Mouse (Mus musculus) heart, embryonic 11.5 days (tissue): Measurements from ENCODE around the gene Purb. TPM values are rescaled to one million over a fixed set of nuclear protein-coding genes. Genes with fewer than 3 reads are reported as not detected.

Source experiments
- ATAC-seq: fragments of 200-750 bp; cut with Nextera tagmentation; replicated peaks from 2 replicates; pipeline ENCODE4 v1.8.0; 2017; ENCODE audit warnings: moderate library complexity; ENCODE audit not compliant: insufficient number of reproducible peaks, low FRiP score, low TSS enrichment
- H3K27ac ChIP-seq: fragments of 300-500 bp; sonication (generic); 2 replicates; pipeline ENCODE4 v1.5.1; 2014; ENCODE audit warnings: mild to moderate bottlenecking, low read depth, low read length
- H3K27me3 ChIP-seq: fragments of 300-500 bp; sonication (generic); 2 replicates; pipeline ENCODE4 v1.6.1; 2014; ENCODE audit warnings: mild to moderate bottlenecking, low read length, mixed read lengths; ENCODE audit not compliant: control insufficient read depth, insufficient read depth
- H3K36me3 ChIP-seq: fragments of 300-500 bp; sonication (generic); 2 replicates; pipeline ENCODE4 v1.6.1; 2014; ENCODE audit warnings: mild to moderate bottlenecking, low read length, moderate library complexity, mixed read lengths; ENCODE audit not compliant: control insufficient read depth, insufficient read depth
- H3K4me1 ChIP-seq: fragments of 300-500 bp; sonication (generic); 2 replicates; pipeline ENCODE4 v1.6.1; 2014; ENCODE audit warnings: low read length; ENCODE audit not compliant: control insufficient read depth, insufficient read depth
- H3K4me2 ChIP-seq: fragments of 300-500 bp; sonication (generic); 2 replicates; pipeline ENCODE4 v1.6.1; 2014; ENCODE audit warnings: mild to moderate bottlenecking, moderate library complexity
- H3K4me3 ChIP-seq: fragments of 300-500 bp; sonication (generic); 2 replicates; pipeline ENCODE4 v1.5.1; 2014; ENCODE audit warnings: low read depth, low read length
- H3K9ac ChIP-seq: fragments of 300-500 bp; sonication (generic); 2 replicates; pipeline ENCODE4 v1.6.1; 2014; ENCODE audit warnings: mild to moderate bottlenecking, low read depth, low read length, moderate library complexity
- H3K9me3 ChIP-seq: fragments of 300-500 bp; sonication (generic); replicated peaks from 2 replicates; pipeline ENCODE4 v1.6.1; 2016; ENCODE audit warnings: low read length; ENCODE audit not compliant: control insufficient read depth
- WGBS: fragments of 180-500 bp; shearing (Covaris S2); extraction: QIAGEN DNeasy Blood & Tissue Kit; methylation state at CpG from one replicate; pipeline ENCODE4 v1.1.7; 2014; ENCODE audit not compliant: insufficient replicate concordance; 5-methylcytosine and 5-hydroxymethylcytosine counted together
- polyA plus RNA-seq: library from polyadenylated mRNA; unstranded; fragments of >200 nt; fragmentation: Nextera tagmentation; extraction: Ambion mirVana; gene quantifications from 2 replicates; pipeline ENCODE4 v1.2.1, GENCODE M21; 2014

Gene Purb
- polyA plus RNA-seq, 1 experiment from 2014 or later: 25.5 TPM

GRCm38 (mm10) chr11:6480191-6480590 is 4.5 kb upstream of the Purb start:
- H3K9ac ChIP-seq: no peak overlapping the region
- no peaks in the 10 kb centered on the region for H3K36me3 ChIP-seq
- H3K4me1 ChIP-seq: peaks cover 5% of the 10 kb centered on the region; the same call in 1 of the 2 replicates
- no peak overlapping the region for H3K4me2 ChIP-seq
- H3K9me3 ChIP-seq: no peaks in the 10 kb centered on the region
- no peak overlapping the region for H3K27ac ChIP-seq
- no peak overlapping the region for H3K4me3 ChIP-seq
- WGBS: 66% methylated on average over 7 of the region's 7 CpGs
- no peaks in the 10 kb centered on the region for H3K27me3 ChIP-seq
- ATAC-seq: no peak

- Histone ChIP-seq H3K4me3 (no peak overlapping the region), H3K27me3 (no peaks in the 10 kb centered on the region), H3K9me3 (no peaks in the 10 kb centered on the region), H3K27ac (no peak overlapping the region), H3K9ac (no peak overlapping the region), H3K4me2 (no peak overlapping the region), H3K4me1 (peaks cover 8% of the 10 kb centered on the region; the same call in 1 of the 2 replicates), H3K36me3 (no peaks in the 10 kb centered on the region)
- 80% methylated on average over 2 of the region's 2 CpGs for whole genome bisulfite sequencing
- no peak for ATAC-seq
Measured at GRCm38 (mm10) chr11:6479231-6479630, 3.5 kb upstream of the Purb start.

DNA sequence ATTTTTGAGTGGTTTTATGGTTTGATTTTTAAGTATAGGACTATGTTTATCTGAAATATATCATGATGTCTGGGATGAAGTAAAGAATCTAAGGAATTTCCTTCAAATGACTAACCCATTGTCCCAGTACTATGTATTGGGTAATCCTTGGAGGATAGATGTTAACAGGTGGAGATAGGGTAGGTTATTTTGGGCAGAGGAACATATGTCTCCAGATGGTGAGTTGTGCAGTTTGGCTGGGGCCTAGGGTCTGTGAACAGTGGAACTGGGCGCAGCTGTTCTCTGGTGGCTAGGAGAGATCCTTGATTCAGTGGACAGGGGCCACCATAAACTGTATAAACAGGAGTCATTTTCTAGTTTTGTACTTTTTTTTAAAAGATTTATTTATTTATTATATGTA is 1.6 kb upstream of the Purb start:
- WGBS: 93% methylated on average over 1 of the region's 1 CpGs
- H3K4me2 ChIP-seq: no peak overlapping the region

DNA sequence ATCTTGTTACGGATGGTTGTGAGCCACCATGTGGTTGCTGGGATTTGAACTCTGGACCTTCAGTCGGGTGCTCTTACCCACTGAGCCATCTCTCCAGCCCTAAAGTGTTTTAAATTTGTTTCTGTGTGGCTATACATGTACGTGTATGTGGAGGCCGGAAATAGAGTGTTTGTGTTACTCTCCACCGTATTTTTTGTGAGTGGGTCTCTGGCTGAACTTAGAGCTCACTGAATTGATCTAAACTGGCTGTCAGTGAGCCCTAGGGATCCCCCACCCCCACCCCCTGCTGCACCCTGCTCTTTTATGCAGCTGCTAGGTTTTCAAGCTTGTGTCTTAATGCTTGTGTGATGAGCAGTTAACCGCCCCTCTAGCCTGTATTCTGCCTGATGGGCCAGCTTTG is 1.2 kb upstream of the Purb start:
- no peaks in the 10 kb centered on the region for H3K36me3 ChIP-seq
- no peak overlapping the region for H3K9ac ChIP-seq
- no peak for ATAC-seq
- 69% methylated on average over 6 of the region's 6 CpGs for WGBS
- no peaks in the 10 kb centered on the region for H3K27me3 ChIP-seq
- no peaks in the 10 kb centered on the region for H3K9me3 ChIP-seq
- H3K4me1 ChIP-seq: peaks cover 7% of the 10 kb centered on the region; the same call in 1 of the 2 replicates
- H3K27ac ChIP-seq: no peak overlapping the region
- no peak overlapping the region for H3K4me2 ChIP-seq
- no peak overlapping the region for H3K4me3 ChIP-seq

More for the DNA sequence above, 1.6 kb upstream of the Purb start:
- no peaks in the 10 kb centered on the region for H3K36me3 ChIP-seq
- no peaks in the 10 kb centered on the region for H3K27me3 ChIP-seq
- no peak for ATAC-seq
- H3K4me3 ChIP-seq: no peak overlapping the region
- peaks cover 7% of the 10 kb centered on the region; the same call in 1 of the 2 replicates for H3K4me1 ChIP-seq
- H3K27ac ChIP-seq: no peak overlapping the region
- H3K9me3 ChIP-seq: no peaks in the 10 kb centered on the region
- H3K9ac ChIP-seq: no peak overlapping the region

- WGBS: under 1% methylated on average over 104 of the region's 109 CpGs
- peak overlapping the region; percentile 99 for H3K9ac ChIP-seq
- H3K36me3 ChIP-seq: no peaks in the 10 kb centered on the region
- H3K9me3 ChIP-seq: no peaks in the 10 kb centered on the region
- H3K4me2 ChIP-seq: peak overlapping the region; percentile 94
- H3K4me3 ChIP-seq: peak overlapping the region; percentile 95
- peak overlapping the region; percentile 99 for H3K27ac ChIP-seq
- 0 out of 2 replicates have a peak, but pooled peaks have one; percentile 11 for ATAC-seq
- no peaks in the 10 kb centered on the region for H3K27me3 ChIP-seq
- H3K4me1 ChIP-seq: peaks cover 18% of the 10 kb centered on the region
Measured at GRCm38 (mm10) chr11:6474874-6475731, 614 bp downstream of the Purb start.

- Histone ChIP-seq H3K4me1 (peaks cover 22% of the 10 kb centered on the region), H3K4me2 (peak overlapping the region; percentile 94), H3K27me3 (no peaks in the 10 kb centered on the region), H3K36me3 (no peaks in the 10 kb centered on the region), H3K9ac (peak overlapping the region; percentile 99), H3K4me3 (peak overlapping the region; percentile 95), H3K9me3 (no peaks in the 10 kb centered on the region), H3K27ac (peak overlapping the region; percentile 99)
- 21% methylated on average over 6 of the region's 6 CpGs for WGBS
- ATAC-seq: no peak
Measured at GRCm38 (mm10) chr11:6474381-6474780, 1.3 kb downstream of the Purb start.

GRCm38 (mm10) chr11:6472076-6472475 is 3.6 kb downstream of the Purb start:
- H3K27ac ChIP-seq: peak overlapping the region; percentile 84
- H3K9ac ChIP-seq: peak overlapping the region; percentile 81
- peak overlapping the region; percentile 56 for H3K4me3 ChIP-seq
- peak overlapping the region; percentile 84 for H3K4me2 ChIP-seq
- no peaks in the 10 kb centered on the region for H3K27me3 ChIP-seq
- no peaks in the 10 kb centered on the region for H3K9me3 ChIP-seq
- H3K4me1 ChIP-seq: peaks cover 22% of the 10 kb centered on the region
- ATAC-seq: no peak
- no peaks in the 10 kb centered on the region for H3K36me3 ChIP-seq

DNA sequence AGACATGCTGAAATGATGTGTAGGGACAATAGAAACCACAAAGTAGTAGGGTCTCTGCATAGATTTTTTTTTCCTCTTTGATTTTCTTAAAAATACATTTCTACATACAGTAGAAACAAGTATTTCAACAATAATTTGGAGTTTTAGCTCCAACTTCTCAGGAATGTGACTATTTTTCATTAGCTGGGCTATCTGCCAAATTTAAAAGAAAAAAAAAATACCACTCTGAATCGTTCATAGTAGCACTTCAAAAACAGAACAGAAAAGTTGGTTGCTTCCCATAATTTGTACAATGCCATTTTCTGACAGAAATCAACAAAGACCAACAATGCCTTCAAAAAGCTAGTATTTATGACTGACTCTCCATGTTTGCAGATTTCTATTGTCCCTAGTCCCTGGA is 4.2 kb downstream of the Purb start:
- Histone ChIP-seq H3K9ac (peak overlapping the region; percentile 60), H3K27ac (peak overlapping the region; percentile 62), H3K36me3 (0 out of 2 replicates have a peak, but pooled peaks cover 2% of the 10 kb centered on the region), H3K27me3 (no peaks in the 10 kb centered on the region), H3K4me1 (peaks cover 22% of the 10 kb centered on the region), H3K4me3 (peak overlapping the region; percentile 56), H3K4me2 (peak overlapping the region; percentile 84), H3K9me3 (no peaks in the 10 kb centered on the region)
- WGBS: 18% methylated on average over 1 of the region's 1 CpGs
- ATAC-seq: no peak
